Mouse (Mus musculus) fibroblast of lung, adult 2 months (primary cell): ENCODE results near the gene Vsx1.

ENCODE experiments used
- DNase-seq: peaks from one replicate; pipeline ENCODE4 v3.0.0-alpha.2; 2011; ENCODE audit warnings: low read depth

Vsx1 gene

DNA sequence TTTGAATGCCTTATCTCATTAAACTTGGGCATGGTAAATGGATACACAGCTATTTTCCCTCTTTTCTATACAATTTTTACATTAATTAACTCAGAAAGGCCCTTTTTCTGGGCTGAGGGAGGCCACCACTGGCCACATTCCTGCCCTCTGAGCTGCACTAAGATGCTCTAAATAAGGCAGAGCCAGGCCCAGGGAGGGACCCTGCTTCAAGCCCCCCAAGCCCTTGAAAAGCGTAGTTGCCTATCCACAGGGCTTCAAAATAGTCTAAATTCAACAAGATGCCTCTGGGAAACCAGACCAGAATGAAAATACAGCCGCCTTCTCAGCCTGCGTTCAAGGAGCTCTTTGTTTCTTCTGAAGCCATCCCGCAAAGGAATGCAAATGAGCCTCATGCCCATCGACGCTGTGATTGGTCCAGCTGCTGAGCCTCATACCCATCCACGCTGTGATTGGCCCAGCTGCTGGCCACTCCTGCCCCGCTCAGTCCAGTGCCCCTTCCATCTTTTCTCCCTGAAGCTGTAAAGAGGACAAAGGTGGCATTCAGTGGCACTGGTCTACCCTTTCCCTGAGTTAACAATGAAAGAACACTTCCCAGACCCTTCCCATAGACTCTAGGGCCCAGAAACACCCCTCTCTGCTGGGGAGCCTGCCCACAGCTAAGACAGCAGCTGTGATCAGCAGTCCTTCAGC, 45.3 kb downstream of the Vsx1 start:
- DNase-seq: no peak

DNA sequence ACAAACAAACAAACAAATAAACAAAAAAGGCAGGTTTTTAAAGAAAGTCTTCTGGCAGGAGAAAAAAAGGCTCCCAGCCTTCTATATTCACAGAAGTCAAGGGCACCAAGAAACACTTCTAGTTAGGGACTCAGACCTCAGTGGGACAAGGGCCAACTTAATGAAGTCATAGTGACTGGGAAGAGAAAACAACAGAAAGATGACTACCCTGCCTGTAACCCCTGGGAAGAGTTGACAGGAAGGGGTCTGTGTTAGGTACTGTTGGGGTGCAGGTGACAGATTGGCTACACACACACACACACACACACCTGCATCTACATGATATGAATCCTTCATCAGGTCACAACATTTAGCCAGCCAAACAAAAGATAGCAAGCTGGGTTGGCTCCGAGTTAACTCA, 46.0 kb downstream of the Vsx1 start:
- DNase-seq: no peak

DNA sequence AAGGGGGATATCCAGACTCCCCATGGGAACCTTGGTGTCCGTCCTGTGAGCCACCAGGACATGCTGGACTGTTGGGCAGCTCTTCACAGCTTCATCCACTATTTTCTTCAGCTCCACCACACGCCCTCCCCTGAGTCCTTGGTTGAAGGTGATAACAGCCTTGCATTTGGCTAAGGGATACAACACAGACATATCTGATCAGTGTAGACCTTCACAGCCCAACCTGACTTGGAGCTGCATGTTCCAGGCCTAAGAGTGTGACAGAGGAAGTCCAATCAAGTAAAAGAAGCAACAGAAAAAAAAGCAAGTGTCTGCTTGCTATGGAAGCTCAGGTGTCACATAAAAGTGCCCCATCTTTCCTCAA, 50.8 kb downstream of the Vsx1 start:
- no peak for DNase-seq

DNA sequence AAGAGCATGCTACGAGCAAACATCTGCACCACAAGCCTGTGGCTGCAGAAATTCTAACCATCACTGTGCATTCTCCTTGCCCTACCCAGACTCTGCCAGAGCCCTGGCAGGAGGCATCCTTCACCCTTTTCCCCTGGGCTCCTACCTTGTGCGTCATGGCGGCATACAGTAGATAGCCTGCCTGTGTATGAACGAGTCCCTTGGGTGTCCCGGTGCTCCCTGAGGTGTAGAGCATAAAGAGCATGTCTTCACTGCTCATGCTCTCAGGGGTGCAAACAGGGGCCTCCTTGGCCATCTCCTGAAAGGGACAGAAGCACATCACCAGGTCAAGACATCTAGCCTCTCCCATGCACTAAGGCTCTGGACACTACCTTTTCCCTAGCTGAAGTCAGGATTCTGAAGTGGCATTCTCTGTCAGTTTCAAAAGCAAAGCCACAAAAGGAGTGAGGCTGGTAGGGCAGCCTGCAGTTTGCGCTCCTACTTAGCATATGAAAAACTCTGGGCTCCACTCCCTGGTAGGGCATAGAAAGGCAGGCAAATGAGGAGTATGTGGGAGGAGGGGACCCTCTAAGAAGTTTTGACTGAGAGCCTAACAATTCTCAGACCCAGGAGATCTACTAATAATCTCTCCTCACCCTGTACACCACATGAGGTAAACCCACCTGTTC, 51.3 kb downstream of the Vsx1 start:
- no peak for DNase-seq

DNA sequence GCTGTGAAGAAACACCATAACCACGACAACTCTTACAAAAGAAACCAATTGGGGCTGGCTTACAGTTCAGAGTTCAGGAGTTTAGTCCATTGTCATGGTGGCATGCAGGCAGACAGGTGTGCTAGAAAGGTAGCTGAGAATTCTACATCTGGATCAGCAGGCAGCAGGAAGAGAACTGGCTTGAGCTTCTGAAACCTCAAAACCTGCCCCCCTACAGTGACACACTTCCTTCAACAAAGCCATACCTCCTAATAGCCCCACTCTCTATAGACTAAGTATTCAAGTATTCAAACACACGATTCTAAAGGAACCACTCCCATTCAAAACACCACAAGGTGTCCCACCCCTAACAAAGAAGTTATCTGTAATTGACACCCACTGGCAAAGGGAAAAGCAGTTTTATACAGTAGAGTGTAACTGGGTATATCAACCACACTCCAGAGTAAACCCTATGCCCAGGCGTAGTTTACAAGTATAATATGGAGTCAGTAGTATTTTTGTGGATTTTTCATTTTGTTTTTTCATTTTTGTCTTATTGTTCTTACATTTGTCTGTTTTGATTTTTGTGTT, 53.2 kb downstream of the Vsx1 start:
- no peak for DNase-seq
